Mouse (Mus musculus) adrenal gland, postnatal 25 days (tissue): ENCODE measurements at regions not wholly inside any gene's neighbourhood (a gene's known extent, or its start where the extent isn't known, plus 50 kb on each side); places are given as distances from the start of the nearest gene placed in this dataset.

Experiments
- DNase-seq: peaks from one replicate; pipeline ENCODE4 v3.0.0; 2021; ENCODE audit warnings: mixed read lengths

- DNase-seq: peak; percentile 88
Observed at GRCm38 (mm10) chr4:81178782-81179135, 263.9 kb downstream of the Mpdz start.

GRCm38 (mm10) chr4:81216123-81216522 lies 226.5 kb downstream of the Mpdz start:
- no peak for DNase-seq

GRCm38 (mm10) chr4:81217979-81218378 lies 224.6 kb downstream of the Mpdz start:
- no peak for DNase-seq

- DNase-seq: no peak
Observed at GRCm38 (mm10) chr4:81222034-81222433, 220.6 kb downstream of the Mpdz start.

GRCm38 (mm10) chr4:81222468-81223175 lies 220.0 kb downstream of the Mpdz start:
- DNase-seq: no peak
